Mouse (Mus musculus) B cell, adult 2 months (primary cell): ENCODE measurements at regions not wholly inside any gene's neighbourhood (a gene's known extent, or its start where the extent isn't known, plus 50 kb on each side); places are given as distances from the start of the nearest gene placed in this dataset.

Experiments
- DNase-seq, 2 experiments: peaks; one replicate each; pipeline ENCODE4 v3.0.0; 2022

- no peak for DNase-seq
Observed at GRCm38 (mm10) chr14:76780572-76781523, 224.2 kb upstream of the Serp2 start.

- DNase-seq: peak in 1 of 2 experiments; percentile 9
Observed at GRCm38 (mm10) chr14:76778541-76779399, 222.1 kb upstream of the Serp2 start.

GRCm38 (mm10) chr14:76775387-76775924 lies 218.8 kb upstream of the Serp2 start:
- no peak for DNase-seq

GRCm38 (mm10) chr14:76772781-76773438 lies 216.2 kb upstream of the Serp2 start:
- DNase-seq: no peak

- no peak for DNase-seq
Observed at GRCm38 (mm10) chr14:76770106-76770505, 213.4 kb upstream of the Serp2 start.

GRCm38 (mm10) chr14:76767301-76767700 lies 210.6 kb upstream of the Serp2 start:
- peak in 1 of 2 experiments; percentile 21 for DNase-seq

- no peak for DNase-seq
Observed at GRCm38 (mm10) chr14:76766186-76766713, 209.6 kb upstream of the Serp2 start.

GRCm38 (mm10) chr14:76765094-76765504 lies 208.4 kb upstream of the Serp2 start:
- peak in 1 of 2 experiments; percentile 8 for DNase-seq

- DNase-seq: no peak
Observed at GRCm38 (mm10) chr14:76764390-76764796, 207.7 kb upstream of the Serp2 start.

- no peak for DNase-seq
Observed at GRCm38 (mm10) chr14:76763539-76763938, 206.8 kb upstream of the Serp2 start.

- peak; percentile 45 to 54 for DNase-seq
Observed at GRCm38 (mm10) chr14:76762777-76763176, 206.1 kb upstream of the Serp2 start.

GRCm38 (mm10) chr14:76761691-76762090 lies 205.0 kb upstream of the Serp2 start:
- no peak for DNase-seq

GRCm38 (mm10) chr14:76761274-76761673 lies 204.6 kb upstream of the Serp2 start:
- DNase-seq: no peak

- DNase-seq: peak; percentile 53 to 57
Observed at GRCm38 (mm10) chr14:76760509-76761023, 203.9 kb upstream of the Serp2 start.

- DNase-seq: no peak
Observed at GRCm38 (mm10) chr14:76759377-76759776, 202.7 kb upstream of the Serp2 start.

GRCm38 (mm10) chr14:76758589-76758988 lies 201.9 kb upstream of the Serp2 start:
- no peak for DNase-seq

- no peak for DNase-seq
Observed at GRCm38 (mm10) chr14:76755591-76756376, 199.1 kb upstream of the Serp2 start.

- no peak for DNase-seq
Observed at GRCm38 (mm10) chr14:76753734-76754133, 197.0 kb upstream of the Serp2 start.

- no peak for DNase-seq
Observed at GRCm38 (mm10) chr14:76749178-76749577, 192.5 kb upstream of the Serp2 start.

GRCm38 (mm10) chr14:76748711-76749110 lies 192.0 kb upstream of the Serp2 start:
- no peak for DNase-seq

GRCm38 (mm10) chr14:76747814-76748213 lies 191.1 kb upstream of the Serp2 start:
- DNase-seq: peak; percentile 40 to 46
